Mouse (Mus musculus): ENCODE measurements at regions not wholly inside any gene's neighbourhood (a gene's known extent, or its start where the extent isn't known, plus 50 kb on each side); places are given as distances from the start of the nearest gene placed in this dataset.

DNA sequence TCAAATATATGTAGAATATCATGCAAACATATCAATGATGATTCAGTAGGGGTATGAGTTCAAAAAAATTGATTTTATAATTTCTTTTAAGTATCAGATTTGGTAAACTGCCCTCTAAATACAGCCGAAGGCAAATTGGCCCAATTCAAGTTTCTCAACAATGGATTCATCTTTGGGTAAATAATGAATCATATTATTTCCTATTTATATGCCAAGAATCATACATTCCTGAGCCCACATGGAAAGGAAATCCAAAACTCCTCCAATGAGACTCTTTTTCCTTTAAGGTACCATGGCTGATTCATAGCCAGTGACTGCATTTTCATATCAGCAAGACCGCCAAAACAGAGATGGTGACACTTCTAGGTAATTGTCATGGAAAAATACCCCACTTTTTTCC lies 472.4 kb upstream of the Mpdz start:
- no peaks in the 10 kb centered on the region for H3K9me3 ChIP-seq (replicated peaks; ENCODE audit: control insufficient read depth, low read length, poor library complexity, severe bottlenecking)
- no peak for ATAC-seq
- no peaks in the 10 kb centered on the region for H3K27me3 ChIP-seq (ENCODE audit: control insufficient read depth, insufficient read depth, low read depth, low read length)
- no peak overlapping the region for H3K4me2 ChIP-seq (ENCODE audit: low read length)
- no peak overlapping the region for H3K27ac ChIP-seq (ENCODE audit: low read length)
- no peaks in the 10 kb centered on the region for H3K4me1 ChIP-seq (ENCODE audit: control insufficient read depth, insufficient read depth, low read length)
- H3K36me3 ChIP-seq (ENCODE audit: control insufficient read depth, insufficient read depth, low read length), result no peaks in the 10 kb centered on the region
- 97% methylated on average over 2 of the region's 2 CpGs for WGBS
- no peak overlapping the region for H3K9ac ChIP-seq (ENCODE audit: low read depth, low read length)
- no peak overlapping the region for H3K4me3 ChIP-seq (ENCODE audit: low read depth, low read length)

DNA sequence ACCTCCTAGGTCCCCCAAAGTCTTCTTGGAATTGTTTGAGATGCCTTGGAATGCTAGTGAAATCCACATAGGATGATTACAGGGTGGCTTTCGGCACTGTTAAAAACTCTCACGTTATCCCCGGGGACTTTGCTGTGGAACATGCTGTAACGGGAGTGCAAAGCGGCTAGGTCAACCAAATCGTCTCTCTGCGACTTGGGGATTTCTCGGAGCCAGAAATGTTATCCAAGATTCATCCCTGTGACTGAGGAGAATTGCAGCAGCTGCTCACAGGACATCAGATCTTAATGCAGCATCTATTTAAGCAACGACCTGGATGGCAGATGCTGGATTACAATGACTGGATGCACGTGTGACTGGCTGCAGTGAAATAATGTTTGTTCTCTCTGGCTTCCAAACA lies 470.7 kb upstream of the Mpdz start:
- no peak overlapping the region for H3K9ac ChIP-seq (ENCODE audit: low read depth, low read length)
- no peak overlapping the region for H3K4me2 ChIP-seq (ENCODE audit: low read length)
- H3K36me3 ChIP-seq (ENCODE audit: control insufficient read depth, insufficient read depth, low read length), result no peaks in the 10 kb centered on the region
- no peak overlapping the region for H3K27ac ChIP-seq (ENCODE audit: low read length)
- WGBS, result 71% methylated on average over 10 of the region's 10 CpGs
- no peaks in the 10 kb centered on the region for H3K9me3 ChIP-seq (replicated peaks; ENCODE audit: control insufficient read depth, low read length, poor library complexity, severe bottlenecking)
- H3K27me3 ChIP-seq (ENCODE audit: control insufficient read depth, insufficient read depth, low read depth, low read length), result no peaks in the 10 kb centered on the region
- ATAC-seq, result no peak
- no peaks in the 10 kb centered on the region for H3K4me1 ChIP-seq (ENCODE audit: control insufficient read depth, insufficient read depth, low read length)
- H3K4me3 ChIP-seq (ENCODE audit: low read depth, low read length), result no peak overlapping the region

DNA sequence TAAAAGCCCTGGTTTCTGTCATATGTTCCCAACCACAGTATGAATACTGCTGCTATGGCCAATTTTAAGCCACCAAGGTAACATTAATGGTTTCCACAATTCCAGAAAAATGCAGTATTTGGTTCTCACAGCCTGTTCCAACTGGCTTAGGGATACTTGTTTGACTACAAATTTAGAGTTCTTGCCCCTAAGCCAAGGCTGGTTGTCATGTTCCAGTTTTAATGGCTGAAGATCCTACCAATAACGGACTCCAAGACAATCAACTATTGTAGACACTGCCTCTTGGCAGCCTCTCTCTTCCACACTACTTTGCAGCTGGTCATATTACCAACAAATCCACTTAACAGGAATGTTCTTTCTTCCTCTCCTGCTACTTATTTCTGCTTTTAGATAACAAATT lies 470.0 kb upstream of the Mpdz start:
- ATAC-seq, result no peak
- 74% methylated on average over 1 of the region's 1 CpGs for WGBS

DNA sequence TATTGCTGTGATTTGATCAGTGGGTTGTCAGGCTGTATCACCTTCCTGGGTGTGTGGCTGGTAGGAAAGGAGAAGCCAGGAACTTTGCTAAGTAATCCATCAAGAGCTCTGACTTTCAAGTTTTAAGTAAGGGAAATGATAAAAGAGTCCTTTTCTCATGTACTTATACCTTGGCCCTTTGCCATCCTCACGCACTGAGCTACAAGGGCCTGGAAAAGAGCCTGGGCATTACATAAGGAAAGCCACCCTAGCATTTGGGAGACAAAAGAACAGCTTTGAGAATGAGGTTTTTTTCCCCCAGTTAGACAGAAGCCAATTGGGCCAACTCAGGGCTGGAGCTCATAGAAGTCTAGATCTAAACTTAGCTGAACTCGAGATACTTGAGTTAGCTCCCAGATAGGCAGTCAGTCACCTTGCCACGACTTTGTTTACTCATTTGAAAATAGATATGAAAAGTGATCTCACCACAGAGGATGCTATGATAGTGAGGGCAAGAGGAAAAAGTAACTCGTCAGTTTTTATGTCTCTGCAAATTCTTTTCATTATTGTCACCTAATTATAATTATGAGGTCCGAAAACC lies 457.4 kb upstream of the Mpdz start:
- no peak overlapping the region for H3K4me3 ChIP-seq (ENCODE audit: low read depth, low read length)
- H3K27ac ChIP-seq (ENCODE audit: low read length), result no peak overlapping the region
- H3K4me1 ChIP-seq (ENCODE audit: control insufficient read depth, insufficient read depth, low read length), result no peaks in the 10 kb centered on the region
- no peak overlapping the region for H3K4me2 ChIP-seq (ENCODE audit: low read length)
- no peaks in the 10 kb centered on the region for H3K27me3 ChIP-seq (ENCODE audit: control insufficient read depth, insufficient read depth, low read depth, low read length)
- H3K9ac ChIP-seq (ENCODE audit: low read depth, low read length), result no peak overlapping the region
- 78% methylated on average over 5 of the region's 5 CpGs for WGBS
- no peak for ATAC-seq
- H3K36me3 ChIP-seq (ENCODE audit: control insufficient read depth, insufficient read depth, low read length), result no peaks in the 10 kb centered on the region
- no peaks in the 10 kb centered on the region; the same call in 1 of the 2 replicates for H3K9me3 ChIP-seq (replicated peaks; ENCODE audit: control insufficient read depth, low read length, poor library complexity, severe bottlenecking)

More for the DNA sequence above, 470.0 kb upstream of the Mpdz start:
- no peak overlapping the region for H3K4me3 ChIP-seq (ENCODE audit: low read depth, low read length)
- H3K4me1 ChIP-seq (ENCODE audit: control insufficient read depth, insufficient read depth, low read length), result no peaks in the 10 kb centered on the region
- H3K27me3 ChIP-seq (ENCODE audit: control insufficient read depth, insufficient read depth, low read depth, low read length), result no peaks in the 10 kb centered on the region
- H3K4me2 ChIP-seq (ENCODE audit: low read length), result no peak overlapping the region
- H3K9me3 ChIP-seq (replicated peaks; ENCODE audit: control insufficient read depth, low read length, poor library complexity, severe bottlenecking), result no peaks in the 10 kb centered on the region
- H3K9ac ChIP-seq (ENCODE audit: low read depth, low read length), result no peak overlapping the region
- no peak overlapping the region for H3K27ac ChIP-seq (ENCODE audit: low read length)
- H3K36me3 ChIP-seq (ENCODE audit: control insufficient read depth, insufficient read depth, low read length), result no peaks in the 10 kb centered on the region

DNA sequence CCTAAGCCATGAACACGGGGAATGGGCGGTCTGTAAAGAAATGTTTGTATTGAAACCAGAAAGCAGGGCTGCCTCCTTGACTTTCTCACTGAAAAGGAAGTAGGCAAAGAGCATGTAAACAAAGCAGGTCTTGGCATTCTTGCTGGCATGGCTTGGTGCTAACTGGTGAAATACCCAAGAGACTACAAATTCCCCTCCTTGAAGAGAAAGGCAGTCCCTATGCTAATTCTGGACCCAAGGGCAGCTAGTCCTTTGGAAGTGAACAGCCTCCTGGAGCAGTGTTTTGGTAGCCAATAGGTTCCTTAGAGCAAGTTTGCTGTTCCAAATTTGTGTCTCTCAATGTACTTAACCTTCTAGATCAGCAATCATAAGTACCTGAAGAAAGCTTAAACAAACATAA lies 456.0 kb upstream of the Mpdz start:
- H3K9ac ChIP-seq (ENCODE audit: low read depth, low read length), result no peak overlapping the region
- ATAC-seq, result no peak
- no peak overlapping the region for H3K27ac ChIP-seq (ENCODE audit: low read length)
- H3K4me3 ChIP-seq (ENCODE audit: low read depth, low read length), result no peak overlapping the region
- 77% methylated on average over 2 of the region's 2 CpGs for WGBS
- H3K4me2 ChIP-seq (ENCODE audit: low read length), result no peak overlapping the region
- no peaks in the 10 kb centered on the region for H3K27me3 ChIP-seq (ENCODE audit: control insufficient read depth, insufficient read depth, low read depth, low read length)
- no peaks in the 10 kb centered on the region for H3K4me1 ChIP-seq (ENCODE audit: control insufficient read depth, insufficient read depth, low read length)
- no peaks in the 10 kb centered on the region for H3K36me3 ChIP-seq (ENCODE audit: control insufficient read depth, insufficient read depth, low read length)
- H3K9me3 ChIP-seq (replicated peaks; ENCODE audit: control insufficient read depth, low read length, poor library complexity, severe bottlenecking), result no peaks in the 10 kb centered on the region; the same call in 1 of the 2 replicates

DNA sequence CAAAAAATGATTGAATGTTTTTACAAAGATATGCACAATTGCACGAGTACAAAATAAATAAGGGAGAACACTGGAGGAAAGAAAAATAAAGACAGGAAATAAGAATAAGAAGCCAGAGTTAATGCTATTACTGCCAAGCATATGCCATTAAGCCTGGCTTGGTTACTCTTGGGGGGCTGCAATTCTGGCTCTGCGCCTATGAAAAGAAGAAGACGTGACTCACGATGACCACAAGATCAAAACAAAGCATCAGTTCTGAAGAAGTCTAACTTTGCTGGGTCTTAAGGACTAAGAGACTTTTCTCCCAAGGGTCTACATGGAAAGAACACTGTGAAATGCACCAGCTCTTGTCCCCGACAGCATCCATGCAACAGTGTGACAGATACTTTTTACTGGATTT lies 454.8 kb upstream of the Mpdz start:
- Histone ChIP-seq H3K9ac (ENCODE audit: low read depth, low read length) (no peak overlapping the region), H3K36me3 (ENCODE audit: control insufficient read depth, insufficient read depth, low read length) (no peaks in the 10 kb centered on the region), H3K4me1 (ENCODE audit: control insufficient read depth, insufficient read depth, low read length) (no peaks in the 10 kb centered on the region), H3K4me3 (ENCODE audit: low read depth, low read length) (no peak overlapping the region), H3K27me3 (ENCODE audit: control insufficient read depth, insufficient read depth, low read depth, low read length) (no peaks in the 10 kb centered on the region), H3K27ac (ENCODE audit: low read length) (no peak overlapping the region), H3K9me3 (replicated peaks; ENCODE audit: control insufficient read depth, low read length, poor library complexity, severe bottlenecking) (no peaks in the 10 kb centered on the region; the same call in 1 of the 2 replicates), H3K4me2 (ENCODE audit: low read length) (no peak overlapping the region)
- ATAC-seq, result no peak
- 81% methylated on average over 5 of the region's 5 CpGs for WGBS

DNA sequence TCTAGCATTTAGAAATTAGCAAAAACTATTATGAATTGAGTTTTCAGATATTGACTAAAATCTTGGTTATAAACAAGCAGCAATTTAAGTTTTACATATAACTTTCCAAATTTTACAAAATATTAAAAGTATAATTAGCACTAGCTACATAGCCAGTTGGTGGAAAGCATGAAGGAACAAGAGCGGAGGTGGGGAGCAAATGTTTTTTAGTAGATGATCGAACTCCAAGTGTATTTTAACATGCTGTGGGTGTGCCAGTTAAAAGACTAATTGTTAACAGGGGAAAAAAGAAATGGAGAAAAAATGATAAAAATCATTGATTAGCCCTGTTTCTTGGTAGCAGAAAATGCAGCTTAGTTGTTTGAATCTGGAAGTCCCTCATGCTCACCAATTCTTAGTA lies 426.3 kb upstream of the Mpdz start:
- ATAC-seq, result no peak
- H3K27me3 ChIP-seq (ENCODE audit: control insufficient read depth, insufficient read depth, low read depth, low read length), result no peaks in the 10 kb centered on the region
- H3K27ac ChIP-seq (ENCODE audit: low read length), result no peak overlapping the region
- WGBS, result 95% methylated on average over 2 of the region's 2 CpGs
- H3K9ac ChIP-seq (ENCODE audit: low read depth, low read length), result no peak overlapping the region
- no peaks in the 10 kb centered on the region for H3K9me3 ChIP-seq (replicated peaks; ENCODE audit: control insufficient read depth, low read length, poor library complexity, severe bottlenecking)
- H3K4me1 ChIP-seq (ENCODE audit: control insufficient read depth, insufficient read depth, low read length), result no peaks in the 10 kb centered on the region
- H3K4me2 ChIP-seq (ENCODE audit: low read length), result no peak overlapping the region
- no peak overlapping the region for H3K4me3 ChIP-seq (ENCODE audit: low read depth, low read length)
- no peaks in the 10 kb centered on the region for H3K36me3 ChIP-seq (ENCODE audit: control insufficient read depth, insufficient read depth, low read length)

DNA sequence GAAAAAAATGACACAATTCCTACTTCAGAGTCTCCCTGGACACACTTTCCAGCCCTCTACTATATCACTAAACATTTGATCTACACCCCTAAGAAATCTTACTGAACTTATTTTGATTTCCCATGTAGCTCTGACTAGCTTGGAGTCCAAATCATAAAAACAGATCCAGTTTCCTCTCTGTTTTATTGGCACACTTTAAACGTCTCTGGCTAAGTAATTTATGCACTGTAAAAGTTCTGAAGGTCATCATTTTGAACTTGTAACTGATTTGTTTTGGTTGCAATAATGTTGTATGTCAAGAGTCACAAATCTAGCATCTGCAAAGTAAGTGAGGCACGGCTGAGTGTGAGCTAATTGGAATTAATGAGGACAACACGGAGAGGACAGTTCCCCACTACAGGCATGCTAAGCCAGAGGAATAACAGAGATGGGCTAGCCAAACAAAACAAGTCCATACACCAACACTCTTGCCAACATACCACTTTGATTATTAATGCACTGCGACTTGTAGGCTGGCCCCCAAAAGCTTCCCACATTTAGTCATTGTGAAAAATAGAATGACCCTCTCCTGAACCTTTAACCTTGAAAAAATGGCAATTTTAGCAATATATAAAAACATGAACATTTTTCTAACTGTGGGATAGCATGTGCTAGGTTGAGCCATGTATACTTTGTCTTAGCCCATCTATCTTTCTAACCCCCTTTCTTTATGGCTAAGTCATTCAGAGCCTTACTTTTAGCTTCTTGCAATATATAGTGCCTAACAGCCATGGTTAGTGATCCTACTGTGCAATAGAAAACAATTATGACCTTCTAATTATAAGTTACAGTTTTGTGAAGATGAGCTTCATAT lies 399.3 kb upstream of the Mpdz start:
- Histone ChIP-seq H3K9ac (ENCODE audit: low read depth, low read length) (no peak overlapping the region), H3K27ac (ENCODE audit: low read length) (no peak overlapping the region), H3K4me1 (ENCODE audit: control insufficient read depth, insufficient read depth, low read length) (no peaks in the 10 kb centered on the region), H3K4me3 (ENCODE audit: low read depth, low read length) (no peak overlapping the region), H3K4me2 (ENCODE audit: low read length) (no peak overlapping the region), H3K27me3 (ENCODE audit: control insufficient read depth, insufficient read depth, low read depth, low read length) (no peaks in the 10 kb centered on the region), H3K9me3 (replicated peaks; ENCODE audit: control insufficient read depth, low read length, poor library complexity, severe bottlenecking) (no peaks in the 10 kb centered on the region), H3K36me3 (ENCODE audit: control insufficient read depth, insufficient read depth, low read length) (no peaks in the 10 kb centered on the region)
- ATAC-seq, result no peak
- 79% methylated on average over 4 of the region's 4 CpGs for WGBS

DNA sequence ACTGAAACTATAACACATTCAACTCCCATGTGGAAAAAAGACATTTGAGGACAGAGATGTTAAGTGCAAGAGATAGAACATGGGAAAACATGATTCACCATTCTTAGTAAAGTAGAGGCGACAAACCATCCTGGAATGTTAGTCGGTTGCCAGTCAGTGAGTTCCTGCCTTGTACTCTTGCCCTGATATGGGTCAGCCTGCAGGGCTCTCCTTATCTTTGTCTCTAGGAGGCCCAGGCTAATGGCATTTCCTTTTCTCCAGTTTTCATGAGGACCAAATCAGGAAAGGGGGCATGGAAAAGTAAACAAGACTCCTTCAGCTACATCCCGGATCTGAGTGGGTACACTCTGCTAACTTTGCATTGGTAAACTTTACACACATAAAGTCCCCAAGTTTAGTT lies 387.4 kb upstream of the Mpdz start:
- H3K4me2 ChIP-seq (ENCODE audit: low read length), result no peak overlapping the region
- H3K4me3 ChIP-seq (ENCODE audit: low read depth, low read length), result no peak overlapping the region
- no peak for ATAC-seq
- H3K36me3 ChIP-seq (ENCODE audit: control insufficient read depth, insufficient read depth, low read length), result no peaks in the 10 kb centered on the region
- H3K4me1 ChIP-seq (ENCODE audit: control insufficient read depth, insufficient read depth, low read length), result no peaks in the 10 kb centered on the region
- H3K9ac ChIP-seq (ENCODE audit: low read depth, low read length), result no peak overlapping the region
- H3K27ac ChIP-seq (ENCODE audit: low read length), result no peak overlapping the region
- H3K9me3 ChIP-seq (replicated peaks; ENCODE audit: control insufficient read depth, low read length, poor library complexity, severe bottlenecking), result no peaks in the 10 kb centered on the region
- no peaks in the 10 kb centered on the region for H3K27me3 ChIP-seq (ENCODE audit: control insufficient read depth, insufficient read depth, low read depth, low read length)
- WGBS, result 83% methylated on average over 3 of the region's 3 CpGs

Data from midbrain, embryonic 16.5 days (tissue).